In genomic region chr7:4499034-4499433, GRCm38 (mm10) we compare ENCODE assay signal across 8 mouse cellular contexts. TPM values are rescaled to one million over a fixed set of nuclear protein-coding genes. Genes with fewer than 3 reads are reported as not detected.
DNase-seq lines count a peak whose midpoint lies in the region; ATAC-seq and TF ChIP-seq lines count a peak whose summit lies in the region.
"Had no signal": no experiment of that assay in that cellular context is flagged by ENCODE, and none has a peak within 500 bp of the region (broad histone marks: within the 10 kb centered on the region; RNA-seq: fewer than 3 reads in every experiment).

No protein-coding gene starts in this region.

- DNase-seq in lung, postnatal 0 days (ENCODE audit: low spot score): no peak
- DNase-seq in lung, postnatal 14 days: no peak
- DNase-seq in adrenal gland, postnatal 25 days: no peak
- no peak for DNase-seq in lung, postnatal 25 days (ENCODE audit: low spot score)

- H3K27me3 ChIP-seq in lung, postnatal 0 days (replicated peaks; ENCODE audit: insufficient read depth, low read length): no peaks in the 10 kb centered on the region
- no peaks in the 10 kb centered on the region for H3K27me3 ChIP-seq in heart, embryonic 16.5 days (ENCODE audit: control insufficient read depth, insufficient read depth, low read length)
- no peaks in the 10 kb centered on the region for H3K27me3 ChIP-seq in liver, embryonic 12.5 days (replicated peaks)
- H3K27me3 ChIP-seq in stomach, embryonic 15.5 days (replicated peaks): no peaks in the 10 kb centered on the region

- WGBS in lung, postnatal 0 days: 88% methylated on average over 4 of the region's 4 CpGs
- 73% methylated on average over 4 of the region's 4 CpGs for WGBS in heart, embryonic 16.5 days
- 87% methylated on average over 4 of the region's 4 CpGs for WGBS in liver, embryonic 12.5 days (ENCODE audit: insufficient replicate concordance)
- WGBS in stomach, embryonic 15.5 days: 85% methylated on average over 4 of the region's 4 CpGs

- H3K4me2 ChIP-seq in lung, postnatal 0 days (replicated peaks; ENCODE audit: low read depth, low read length): peak overlapping the region; percentile 81
- H3K4me2 ChIP-seq in heart, embryonic 16.5 days (ENCODE audit: low read depth, low read length): peak overlapping the region; percentile 87
- peak overlapping the region; percentile 77 for H3K4me2 ChIP-seq in liver, embryonic 12.5 days
- H3K4me2 ChIP-seq in stomach, embryonic 15.5 days: peak overlapping the region; percentile 69

- TF ChIP-seq CTCF in lung, postnatal 0 days (IDR thresholded peaks at IDR 0.05): no peak

- no peak overlapping the region for H3K4me3 ChIP-seq in lung, postnatal 0 days (ENCODE audit: low read depth, low read length)
- H3K4me3 ChIP-seq in heart, embryonic 16.5 days (ENCODE audit: low read length): peak overlapping the region; percentile 84; the same call in 1 of the 2 replicates
- no peak overlapping the region for H3K4me3 ChIP-seq in liver, embryonic 12.5 days
- peak overlapping the region; percentile 93; the same call in 1 of the 2 replicates for H3K4me3 ChIP-seq in stomach, embryonic 15.5 days (replicated peaks)

- H3K36me3 ChIP-seq in lung, postnatal 0 days (ENCODE audit: insufficient read depth, low read length): peaks cover 6% of the 10 kb centered on the region; the same call in 1 of the 2 replicates
- peaks cover 10% of the 10 kb centered on the region for H3K36me3 ChIP-seq in heart, embryonic 16.5 days (ENCODE audit: control insufficient read depth, insufficient read depth)
- peaks cover 51% of the 10 kb centered on the region for H3K36me3 ChIP-seq in liver, embryonic 12.5 days
- H3K36me3 ChIP-seq in stomach, embryonic 15.5 days: peaks cover 3% of the 10 kb centered on the region; the same call in 1 of the 2 replicates

- peak overlapping the region; percentile 44; the same call in 1 of the 2 replicates for H3K27ac ChIP-seq in lung, postnatal 0 days (ENCODE audit: low read length)
- H3K27ac ChIP-seq in heart, embryonic 16.5 days (ENCODE audit: low read length): peak overlapping the region; percentile 38
- no peak overlapping the region for H3K27ac ChIP-seq in liver, embryonic 12.5 days
- peak overlapping the region; percentile 61; the same call in 1 of the 2 replicates for H3K27ac ChIP-seq in stomach, embryonic 15.5 days

- H3K9ac ChIP-seq in lung, postnatal 0 days (replicated peaks; ENCODE audit: low read depth): no peak overlapping the region
- peak overlapping the region; percentile 40 for H3K9ac ChIP-seq in heart, embryonic 16.5 days (ENCODE audit: low read length)
- peak overlapping the region; percentile 95 for H3K9ac ChIP-seq in liver, embryonic 12.5 days
- no peak overlapping the region; the same call in 1 of the 2 replicates for H3K9ac ChIP-seq in stomach, embryonic 15.5 days

- TF ChIP-seq EP300 in lung, postnatal 0 days (IDR thresholded peaks at IDR 0.05): no peak

- ATAC-seq in lung, postnatal 0 days: no peak
- ATAC-seq in heart, embryonic 16.5 days (replicated peaks; ENCODE audit: extremely low read depth, insufficient read depth, low FRiP score): no peak
- no peak for ATAC-seq in liver, embryonic 12.5 days
- no peak for ATAC-seq in stomach, embryonic 15.5 days (ENCODE audit: insufficient read depth, low FRiP score, low read depth)

- H3K4me1 ChIP-seq in lung, postnatal 0 days (ENCODE audit: insufficient read depth, low read depth, low read length): peaks cover 14% of the 10 kb centered on the region
- peaks cover 38% of the 10 kb centered on the region for H3K4me1 ChIP-seq in heart, embryonic 16.5 days (ENCODE audit: control insufficient read depth, insufficient read depth, low read length)
- peaks cover 69% of the 10 kb centered on the region for H3K4me1 ChIP-seq in liver, embryonic 12.5 days
- H3K4me1 ChIP-seq in stomach, embryonic 15.5 days: peaks cover 23% of the 10 kb centered on the region

- no peaks in the 10 kb centered on the region for H3K9me3 ChIP-seq in lung, postnatal 0 days (ENCODE audit: low read length)
- no peaks in the 10 kb centered on the region for H3K9me3 ChIP-seq in heart, embryonic 16.5 days (replicated peaks; ENCODE audit: control insufficient read depth, low read length)
- no peaks in the 10 kb centered on the region for H3K9me3 ChIP-seq in liver, embryonic 12.5 days (replicated peaks)
- H3K9me3 ChIP-seq in stomach, embryonic 15.5 days: no peaks in the 10 kb centered on the region

RNA-seq across cellular contexts. Expression of gene Ppp1r12c, which starts 2.4 kb away (rescaled TPM):
- polyA plus RNA-seq in lung, postnatal 0 days (2015; fragmentation: Nextera tagmentation; extraction: Ambion mirVana): 52.6 and 55.4 TPM in 2 replicates
- polyA plus RNA-seq in heart, embryonic 16.5 days (2015; fragmentation: Nextera tagmentation; extraction: Ambion mirVana): 28.6 and 39.8 TPM in 2 replicates
- 41.1 and 42.9 TPM in 2 replicates for polyA plus RNA-seq in liver, embryonic 12.5 days (2016; fragmentation: Nextera tagmentation; extraction: Ambion mirVana)
- polyA plus RNA-seq in stomach, embryonic 15.5 days (2015; fragmentation: Nextera tagmentation; extraction: Ambion mirVana): 51.7 and 53.6 TPM in 2 replicates
- total RNA-seq in adrenal gland, postnatal 25 days (2021): 94.4 and 98.3 TPM in 2 replicates

RNA-seq across cellular contexts. Expression of gene Tnnt1, which starts 17.1 kb away (rescaled TPM):
- polyA plus RNA-seq in lung, postnatal 0 days (2015; fragmentation: Nextera tagmentation; extraction: Ambion mirVana): 14.0 and 17.8 TPM in 2 replicates
- 170 and 190 TPM in 2 replicates for polyA plus RNA-seq in heart, embryonic 16.5 days (2015; fragmentation: Nextera tagmentation; extraction: Ambion mirVana)
- 13.7 and 17.9 TPM in 2 replicates for polyA plus RNA-seq in liver, embryonic 12.5 days (2016; fragmentation: Nextera tagmentation; extraction: Ambion mirVana)
- 25.5 and 33.1 TPM in 2 replicates for polyA plus RNA-seq in stomach, embryonic 15.5 days (2015; fragmentation: Nextera tagmentation; extraction: Ambion mirVana)
- 0.94 and 2.2 TPM in 2 replicates for total RNA-seq in adrenal gland, postnatal 25 days (2021)

RNA-seq across cellular contexts. Expression of gene Tnni3, which starts 25.0 kb away (rescaled TPM):
- 81.3 and 95.6 TPM in 2 replicates for polyA plus RNA-seq in lung, postnatal 0 days (2015; fragmentation: Nextera tagmentation; extraction: Ambion mirVana)
- 3,783 and 3,984 TPM in 2 replicates for polyA plus RNA-seq in heart, embryonic 16.5 days (2015; fragmentation: Nextera tagmentation; extraction: Ambion mirVana)
- polyA plus RNA-seq in liver, embryonic 12.5 days (2016; fragmentation: Nextera tagmentation; extraction: Ambion mirVana): 1.7 and 1.8 TPM in 2 replicates
- polyA plus RNA-seq in stomach, embryonic 15.5 days (2015; fragmentation: Nextera tagmentation; extraction: Ambion mirVana): 5.4 and 6.4 TPM in 2 replicates
- 0.85 TPM in 1 of 2 replicates, not detected in the other for total RNA-seq in adrenal gland, postnatal 25 days (2021)
- total RNA-seq: gastrocnemius, adult 18-20 months had no signal

RNA-seq across cellular contexts. Expression of gene Dnaaf3, which starts 33.2 kb away (rescaled TPM):
- polyA plus RNA-seq in lung, postnatal 0 days (2015; fragmentation: Nextera tagmentation; extraction: Ambion mirVana): 3.3 and 3.4 TPM in 2 replicates
- polyA plus RNA-seq in heart, embryonic 16.5 days (2015; fragmentation: Nextera tagmentation; extraction: Ambion mirVana): 1.1 and 1.3 TPM in 2 replicates
- polyA plus RNA-seq in liver, embryonic 12.5 days (2016; fragmentation: Nextera tagmentation; extraction: Ambion mirVana): 0.24 and 0.26 TPM in 2 replicates
- polyA plus RNA-seq in stomach, embryonic 15.5 days (2015; fragmentation: Nextera tagmentation; extraction: Ambion mirVana): 1.3 and 1.7 TPM in 2 replicates
- total RNA-seq in adrenal gland, postnatal 25 days (2021): 0.91 and 1.2 TPM in 2 replicates
- total RNA-seq: gastrocnemius, adult 18-20 months had no signal

RNA-seq across cellular contexts. Expression of gene Eps8l1, which starts 38.6 kb away (rescaled TPM):
- 15.0 and 22.5 TPM in 2 replicates for polyA plus RNA-seq in lung, postnatal 0 days (2015; fragmentation: Nextera tagmentation; extraction: Ambion mirVana)
- polyA plus RNA-seq in heart, embryonic 16.5 days (2015; fragmentation: Nextera tagmentation; extraction: Ambion mirVana): 3.6 and 5.6 TPM in 2 replicates
- 1.3 and 2.1 TPM in 2 replicates for polyA plus RNA-seq in liver, embryonic 12.5 days (2016; fragmentation: Nextera tagmentation; extraction: Ambion mirVana)
- polyA plus RNA-seq in stomach, embryonic 15.5 days (2015; fragmentation: Nextera tagmentation; extraction: Ambion mirVana): 10.0 and 11.1 TPM in 2 replicates
- total RNA-seq in adrenal gland, postnatal 25 days (2021): 8.0 and 10.1 TPM in 2 replicates

Comparison
In these comparisons a context has a peak if more than half of its experiments do, and no peak if none do; other contexts are left out.
1. H3K4me3 ChIP-seq: peak in heart, embryonic 16.5 days (single experiment) and stomach, embryonic 15.5 days (single experiment); none in lung, postnatal 0 days (single experiment) and liver, embryonic 12.5 days (single experiment).
2. H3K9ac ChIP-seq: peak in heart, embryonic 16.5 days (single experiment) and liver, embryonic 12.5 days (single experiment); none in lung, postnatal 0 days (single experiment) and stomach, embryonic 15.5 days (single experiment).
3. RNA of gene Tnni3, which starts 25.0 kb away (polyA plus RNA-seq): 3,783 to 3,984 TPM in heart, embryonic 16.5 days; 81.3 to 95.6 TPM in lung, postnatal 0 days, 5.4 to 6.4 TPM in stomach, embryonic 15.5 days and 1.7 to 1.8 TPM in liver, embryonic 12.5 days; every median in the first group is over 10 times any median in the second.
4. Peak in every context shown above with its lines, with median percentiles within 50 percentile points of each other: H3K4me2 ChIP-seq.